Mouse (Mus musculus): ENCODE data around the gene Dnmt3c. TPM values are rescaled to one million over a fixed set of nuclear protein-coding genes. Genes with fewer than 3 reads are reported as not detected.

Dnmt3c gene
- polyA plus RNA-seq, 1 experiment from 2014 or later = not detected

DNA sequence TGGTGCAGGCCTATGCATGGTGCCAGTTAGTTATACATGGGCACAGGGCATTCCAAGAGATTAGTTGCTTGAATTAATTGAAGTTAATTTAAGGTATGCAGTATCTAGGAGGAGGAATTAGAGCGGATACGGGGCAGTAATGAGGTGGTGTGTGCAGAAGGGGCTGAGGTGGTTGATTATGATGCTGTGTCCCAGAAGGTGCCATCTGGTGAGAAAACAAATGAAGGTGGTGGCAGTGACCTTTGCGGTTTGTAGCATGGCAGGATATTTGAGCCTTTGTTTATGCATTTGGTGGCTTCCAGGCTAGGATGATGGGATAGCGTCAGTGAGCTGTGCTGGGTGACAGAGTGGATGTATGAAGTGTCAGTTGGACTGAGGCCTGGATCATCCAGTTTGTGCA, 28.8 kb downstream of the Dnmt3c start:
- 80% methylated on average over 4 of the region's 4 CpGs for WGBS
- no peaks in the 10 kb centered on the region for H3K9me3 ChIP-seq
- no peak overlapping the region for H3K4me3 ChIP-seq
- H3K4me1 ChIP-seq (replicated peaks) = no peaks in the 10 kb centered on the region
- ATAC-seq (ENCODE audit: low read depth) = no peak
- H3K4me2 ChIP-seq = no peak overlapping the region
- H3K9ac ChIP-seq = no peak overlapping the region
- no peak overlapping the region for H3K27ac ChIP-seq (replicated peaks)
- H3K36me3 ChIP-seq = no peaks in the 10 kb centered on the region
- no peaks in the 10 kb centered on the region for H3K27me3 ChIP-seq

GRCm38 (mm10) chr2:153734033-153734432, 37.6 kb downstream of the Dnmt3c start:
- H3K4me3 ChIP-seq = no peak overlapping the region
- no peak for ATAC-seq (ENCODE audit: low read depth)
- no peaks in the 10 kb centered on the region for H3K27me3 ChIP-seq
- 77% methylated on average over 4 of the region's 4 CpGs for WGBS
- H3K27ac ChIP-seq (replicated peaks) = no peak overlapping the region
- H3K9me3 ChIP-seq = no peaks in the 10 kb centered on the region
- no peaks in the 10 kb centered on the region for H3K4me1 ChIP-seq (replicated peaks)
- no peaks in the 10 kb centered on the region for H3K36me3 ChIP-seq
- H3K4me2 ChIP-seq = no peak overlapping the region
- H3K9ac ChIP-seq = no peak overlapping the region

GRCm38 (mm10) chr2:153740500-153741436, 44.3 kb downstream of the Dnmt3c start, which contains the start of gene Mapre1:
Gene Mapre1, plus strand, starts transcription at chr2:153741274.
- H3K9ac ChIP-seq = peak within 1 kb of the TSS; percentile 91
- 11% methylated on average over 57 of the region's 58 CpGs for WGBS

DNA sequence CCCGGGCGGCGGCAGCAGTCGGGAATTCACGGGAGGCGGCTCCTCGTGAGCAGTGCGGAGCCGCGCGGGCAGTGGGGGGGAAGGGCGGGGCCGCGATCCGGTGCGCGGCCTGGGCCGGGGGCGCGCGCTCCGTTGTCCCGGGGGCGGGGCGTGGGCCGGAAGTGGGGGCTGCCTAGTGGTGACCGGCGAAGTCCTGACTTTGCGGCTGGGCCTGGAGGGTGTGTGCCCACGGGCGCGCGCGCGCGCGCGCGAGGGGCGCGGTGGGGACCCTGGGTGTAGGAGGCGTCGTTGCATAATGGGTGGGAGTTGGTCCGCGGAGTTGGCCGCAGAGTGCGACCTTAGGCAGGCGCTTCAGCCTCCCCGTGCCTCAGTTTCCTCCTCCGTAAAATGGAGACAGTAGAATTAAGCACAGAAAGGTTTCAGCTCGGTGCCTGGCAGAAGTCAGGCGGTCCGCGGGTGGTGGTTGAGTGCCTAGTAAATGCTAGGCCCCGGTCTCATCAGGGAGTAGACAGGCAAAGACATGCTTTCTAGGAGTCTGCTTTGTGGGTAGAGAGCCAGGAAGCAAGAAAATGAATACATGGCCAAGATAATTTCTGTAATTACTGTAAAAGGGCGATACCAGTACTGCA, 45.1 kb downstream of the Dnmt3c start:
- H3K4me1 ChIP-seq (replicated peaks) = peaks cover 51% of the 10 kb centered on the region
- under 1% methylated on average over 35 of the region's 56 CpGs for WGBS
- ATAC-seq (ENCODE audit: low read depth) = peak; percentile 88

More at GRCm38 (mm10) chr2:153740500-153741436, 44.3 kb downstream of the Dnmt3c start, which contains the start of gene Mapre1:
- peak; percentile 95 for ATAC-seq (ENCODE audit: low read depth)
- peak within 1 kb of the TSS; percentile 95 for H3K27ac ChIP-seq (replicated peaks)
- H3K27me3 ChIP-seq = no peaks in the 10 kb centered on the region
- H3K4me1 ChIP-seq (replicated peaks) = peaks cover 44% of the 10 kb centered on the region
- H3K4me2 ChIP-seq = peak within 1 kb of the TSS; percentile 80
- H3K36me3 ChIP-seq = no peaks in the 10 kb centered on the region
- peak within 1 kb of the TSS; percentile 81 for H3K4me3 ChIP-seq
- H3K9me3 ChIP-seq = no peaks in the 10 kb centered on the region

GRCm38 (mm10) chr2:153747994-153748393, 51.5 kb downstream of the Dnmt3c start:
- peaks cover 49% of the 10 kb centered on the region for H3K36me3 ChIP-seq
- no peak overlapping the region for H3K4me2 ChIP-seq
- no peak for ATAC-seq (ENCODE audit: low read depth)
- H3K4me1 ChIP-seq (replicated peaks) = peaks cover 60% of the 10 kb centered on the region
- no peak overlapping the region for H3K9ac ChIP-seq
- no peaks in the 10 kb centered on the region for H3K9me3 ChIP-seq
- H3K4me3 ChIP-seq = no peak overlapping the region
- H3K27me3 ChIP-seq = no peaks in the 10 kb centered on the region
- H3K27ac ChIP-seq (replicated peaks) = no peak overlapping the region

More for the DNA sequence above, 45.1 kb downstream of the Dnmt3c start:
- Histone ChIP-seq H3K9ac (peak overlapping the region; percentile 91), H3K4me3 (peak overlapping the region; percentile 81), H3K27ac (replicated peaks) (peak overlapping the region; percentile 95), H3K4me2 (peak overlapping the region; percentile 80), H3K9me3 (no peaks in the 10 kb centered on the region), H3K27me3 (no peaks in the 10 kb centered on the region), H3K36me3 (peaks cover 7% of the 10 kb centered on the region)

GRCm38 (mm10) chr2:153750363-153750762, 53.9 kb downstream of the Dnmt3c start:
- H3K27me3 ChIP-seq = no peaks in the 10 kb centered on the region
- WGBS = 83% methylated on average over 2 of the region's 2 CpGs
- H3K9ac ChIP-seq = no peak overlapping the region
- no peak overlapping the region for H3K4me3 ChIP-seq
- H3K9me3 ChIP-seq = no peaks in the 10 kb centered on the region
- peaks cover 53% of the 10 kb centered on the region for H3K36me3 ChIP-seq
- peaks cover 36% of the 10 kb centered on the region for H3K4me1 ChIP-seq (replicated peaks)
- H3K27ac ChIP-seq (replicated peaks) = no peak overlapping the region
- no peak overlapping the region for H3K4me2 ChIP-seq
- no peak for ATAC-seq (ENCODE audit: low read depth)

- Histone ChIP-seq H3K36me3 (peaks cover 97% of the 10 kb centered on the region), H3K4me3 (no peak overlapping the region), H3K4me1 (replicated peaks) (no peaks in the 10 kb centered on the region), H3K4me2 (no peak overlapping the region), H3K9me3 (no peaks in the 10 kb centered on the region), H3K27ac (replicated peaks) (no peak overlapping the region), H3K9ac (no peak overlapping the region), H3K27me3 (no peaks in the 10 kb centered on the region)
- no peak for ATAC-seq (ENCODE audit: low read depth)
- WGBS = 90% methylated on average over 5 of the region's 5 CpGs
Measured at GRCm38 (mm10) chr2:153762121-153762520, 65.7 kb downstream of the Dnmt3c start.

DNA sequence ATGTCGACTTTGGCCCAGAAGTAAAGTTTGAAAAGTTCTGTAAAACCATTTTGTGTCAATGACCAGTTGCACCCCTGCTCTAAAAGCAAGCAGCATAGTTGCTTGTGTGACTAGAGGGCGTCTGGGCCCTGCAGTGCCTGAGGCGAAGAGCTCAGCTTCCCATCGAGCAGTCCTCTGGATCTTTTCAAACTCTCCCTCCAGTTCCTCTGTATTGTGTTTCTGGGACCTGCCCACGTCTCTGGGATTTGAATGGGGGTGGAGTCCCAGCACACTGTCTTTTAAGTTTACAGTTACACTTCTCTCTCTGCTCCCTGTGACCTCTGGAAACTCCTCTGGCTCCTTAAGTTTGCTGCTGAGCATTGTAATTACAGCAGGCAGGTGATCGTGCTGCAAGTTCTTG, 71.0 kb downstream of the Dnmt3c start:
- Histone ChIP-seq H3K4me3 (no peak overlapping the region), H3K27ac (replicated peaks) (no peak overlapping the region), H3K4me1 (replicated peaks) (no peaks in the 10 kb centered on the region), H3K4me2 (no peak overlapping the region), H3K27me3 (no peaks in the 10 kb centered on the region), H3K9me3 (no peaks in the 10 kb centered on the region), H3K36me3 (peaks cover 81% of the 10 kb centered on the region), H3K9ac (no peak overlapping the region)
- no peak for ATAC-seq (ENCODE audit: low read depth)
- WGBS = 60% methylated on average over 6 of the region's 6 CpGs

GRCm38 (mm10) chr2:153768881-153769280, 72.4 kb downstream of the Dnmt3c start:
- H3K4me3 ChIP-seq = no peak overlapping the region
- no peaks in the 10 kb centered on the region for H3K4me1 ChIP-seq (replicated peaks)
- peaks cover 81% of the 10 kb centered on the region for H3K36me3 ChIP-seq
- no peak overlapping the region for H3K9ac ChIP-seq
- no peak overlapping the region for H3K27ac ChIP-seq (replicated peaks)
- H3K9me3 ChIP-seq = no peaks in the 10 kb centered on the region
- H3K4me2 ChIP-seq = no peak overlapping the region
- ATAC-seq (ENCODE audit: low read depth) = no peak
- no peaks in the 10 kb centered on the region for H3K27me3 ChIP-seq
- 86% methylated on average over 2 of the region's 2 CpGs for WGBS

GRCm38 (mm10) chr2:153772950-153773349, 76.5 kb downstream of the Dnmt3c start:
- H3K4me3 ChIP-seq = no peak overlapping the region
- H3K9ac ChIP-seq = no peak overlapping the region
- no peak for ATAC-seq (ENCODE audit: low read depth)
- WGBS = 92% methylated on average over 4 of the region's 4 CpGs
- no peaks in the 10 kb centered on the region for H3K9me3 ChIP-seq
- peaks cover 49% of the 10 kb centered on the region for H3K36me3 ChIP-seq
- no peaks in the 10 kb centered on the region for H3K27me3 ChIP-seq
- no peak overlapping the region for H3K27ac ChIP-seq (replicated peaks)
- no peak overlapping the region for H3K4me2 ChIP-seq
- no peaks in the 10 kb centered on the region for H3K4me1 ChIP-seq (replicated peaks)

- Histone ChIP-seq H3K4me3 (no peak overlapping the region), H3K9me3 (no peaks in the 10 kb centered on the region), H3K36me3 (peaks cover 33% of the 10 kb centered on the region), H3K4me2 (no peak overlapping the region), H3K9ac (no peak overlapping the region), H3K27ac (replicated peaks) (no peak overlapping the region), H3K27me3 (no peaks in the 10 kb centered on the region), H3K4me1 (replicated peaks) (peaks cover 11% of the 10 kb centered on the region)
- 95% methylated on average over 4 of the region's 4 CpGs for WGBS
- ATAC-seq (ENCODE audit: low read depth) = no peak
Measured at GRCm38 (mm10) chr2:153775472-153775871, 79.0 kb downstream of the Dnmt3c start.

GRCm38 (mm10) chr2:153778638-153779362, 82.3 kb downstream of the Dnmt3c start:
- ATAC-seq (ENCODE audit: low read depth) = peak; percentile 82

More at GRCm38 (mm10) chr2:153778638-153779362, 82.3 kb downstream of the Dnmt3c start:
- Histone ChIP-seq H3K4me3 (peak overlapping the region; percentile 24), H3K27ac (replicated peaks) (0 out of 2 replicates have a peak overlapping the region, but pooled peaks have one; percentile 33), H3K4me1 (replicated peaks) (peaks cover 11% of the 10 kb centered on the region), H3K36me3 (peaks cover 6% of the 10 kb centered on the region), H3K9ac (0 out of 2 replicates have a peak overlapping the region, but pooled peaks have one; percentile 14), H3K4me2 (peak overlapping the region; percentile 50), H3K27me3 (no peaks in the 10 kb centered on the region), H3K9me3 (no peaks in the 10 kb centered on the region)
- 15% methylated on average over 24 of the region's 24 CpGs for WGBS

Measured in neural tube, embryonic 13.5 days (tissue).